Mouse (Mus musculus) hindbrain, postnatal 0 days (tissue): ENCODE measurements at regions not wholly inside any gene's neighbourhood (a gene's known extent, or its start where the extent isn't known, plus 50 kb on each side); places are given as distances from the start of the nearest gene placed in this dataset.

Experiments used
- ATAC-seq: fragments of 200-750 bp; cut with Nextera tagmentation; 2 replicates; pipeline ENCODE4 v1.8.0; 2017; ENCODE audit warnings: mild to moderate bottlenecking, moderate TSS enrichment, moderate library complexity
- DNase-seq: peaks from one replicate; pipeline ENCODE4 v3.0.0-alpha.2; 2015; ENCODE audit warnings: low spot score
- H3K27ac ChIP-seq: fragments of 300-500 bp; sonication (generic); 2 replicates; pipeline ENCODE4 v1.5.1; 2014; ENCODE audit warnings: mild to moderate bottlenecking
- H3K27me3 ChIP-seq: fragments of 300-500 bp; sonication (generic); 2 replicates; pipeline ENCODE4 v1.6.1; 2014; ENCODE audit warnings: low read length, mixed read lengths; ENCODE audit not compliant: insufficient read depth
- H3K36me3 ChIP-seq: fragments of 300-500 bp; sonication (generic); 2 replicates; pipeline ENCODE4 v1.6.1; 2014; ENCODE audit warnings: low read length, mixed read lengths; ENCODE audit not compliant: insufficient read depth
- H3K4me1 ChIP-seq: fragments of 300-500 bp; sonication (generic); 2 replicates; pipeline ENCODE4 v1.6.1; 2014; ENCODE audit warnings: antibody characterized with exemption, low read length, mixed read lengths; ENCODE audit not compliant: insufficient read depth
- H3K4me2 ChIP-seq: fragments of 300-500 bp; sonication (generic); 2 replicates; pipeline ENCODE4 v1.6.1; 2014; ENCODE audit warnings: low read depth, mild to moderate bottlenecking, low read length, moderate library complexity, mixed read lengths
- H3K4me3 ChIP-seq: fragments of 300-500 bp; sonication (generic); 2 replicates; pipeline ENCODE4 v1.5.1; 2014; ENCODE audit warnings: low read length
- H3K9ac ChIP-seq: fragments of 300-500 bp; sonication (generic); replicated peaks from 2 replicates; pipeline ENCODE4 v1.6.1; 2014; ENCODE audit warnings: mild to moderate bottlenecking, low read length, moderate library complexity, mixed read lengths
- H3K9me3 ChIP-seq: fragments of 300-500 bp; sonication (generic); 2 replicates; pipeline ENCODE4 v1.6.1; 2016; ENCODE audit warnings: low read length, mixed read lengths
- CTCF ChIP-seq: IDR thresholded peaks from 2 replicates; pipeline ENCODE4 v1.5.1; 2016; ENCODE audit warnings: antibody characterized with exemption, control low read depth, low read depth
- WGBS: fragments of 180-500 bp; shearing (Covaris S2); extraction: QIAGEN DNeasy Blood & Tissue Kit; methylation state at CpG from one replicate; pipeline ENCODE4 v1.1.7; 2014; 5-methylcytosine and 5-hydroxymethylcytosine counted together

DNA sequence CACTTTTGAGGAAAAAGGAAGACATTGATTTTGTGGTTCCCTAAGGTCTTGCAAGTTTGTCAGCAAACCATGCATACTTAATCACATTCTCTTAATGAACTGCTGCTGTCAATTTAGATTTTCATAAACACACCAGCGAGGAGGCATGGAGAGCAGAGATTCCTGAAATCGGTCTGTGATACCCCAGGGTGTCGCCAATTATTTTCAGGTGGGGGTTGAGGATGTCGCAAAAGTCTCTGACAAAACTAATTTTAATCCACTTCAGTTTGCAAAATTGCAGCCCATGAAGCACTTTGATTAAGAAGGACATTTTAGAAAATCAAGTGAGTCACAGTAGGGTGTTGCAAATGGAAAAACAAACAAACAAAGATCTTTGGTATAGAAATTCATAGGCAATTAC, 454.3 kb downstream of the Cdh11 start:
- no peak overlapping the region for H3K9ac ChIP-seq

GRCm38 (mm10) chr8:102329955-102330354, 455.5 kb downstream of the Cdh11 start:
- TF ChIP-seq CTCF, result no peak
- Histone ChIP-seq H3K36me3 (no peaks in the 10 kb centered on the region), H3K9ac (no peak overlapping the region), H3K4me2 (no peak overlapping the region), H3K27me3 (no peaks in the 10 kb centered on the region), H3K4me1 (no peaks in the 10 kb centered on the region), H3K4me3 (no peak overlapping the region), H3K27ac (no peak overlapping the region), H3K9me3 (no peaks in the 10 kb centered on the region)
- DNase-seq, result no peak
- ATAC-seq, result no peak
- WGBS, result 37% methylated on average over 1 of the region's 1 CpGs

More for the DNA sequence above, 454.3 kb downstream of the Cdh11 start:
- DNase-seq (no peak), ATAC-seq (no peak)
- no peaks in the 10 kb centered on the region for H3K27me3 ChIP-seq
- 52% methylated on average over 4 of the region's 4 CpGs for WGBS
- TF ChIP-seq CTCF, result no peak
- no peaks in the 10 kb centered on the region for H3K36me3 ChIP-seq
- no peak overlapping the region for H3K4me3 ChIP-seq
- H3K4me1 ChIP-seq, result no peaks in the 10 kb centered on the region
- no peaks in the 10 kb centered on the region for H3K9me3 ChIP-seq
- no peak overlapping the region for H3K4me2 ChIP-seq
- no peak overlapping the region for H3K27ac ChIP-seq
